Mouse (Mus musculus): ENCODE results near the gene Trim66.

- no peak for TF ChIP-seq MAFK (IDR thresholded peaks at IDR 0.05; ENCODE audit: insufficient read depth, low read depth, low read length)
- TF ChIP-seq ZC3H11A (IDR thresholded peaks at IDR 0.05; ENCODE audit: borderline replicate concordance, low read depth, low read length): no peak
- no peak for TF ChIP-seq HCFC1 (IDR thresholded peaks at IDR 0.05; ENCODE audit: borderline replicate concordance, insufficient read depth, low read length)
These were observed 21.8 kb upstream of the Trim66 start for GRCm38 (mm10) chr7:109529741-109530140.

Data from ES-E14 (cell line).